Mouse (Mus musculus) myocyte (in vitro differentiated cells): ENCODE measurements at regions not wholly inside any gene's neighbourhood (a gene's known extent, or its start where the extent isn't known, plus 50 kb on each side); places are given as distances from the start of the nearest gene placed in this dataset.

Experiments used
- H3K27me3 ChIP-seq: one replicate; pipeline ENCODE4 v1.6.1; 2011; ENCODE audit not compliant: control insufficient read depth, insufficient read depth, insufficient read length
- H3K36me3 ChIP-seq: one replicate; pipeline ENCODE4 v1.6.1; 2011; ENCODE audit not compliant: control insufficient read depth, insufficient read depth
- H3K4me2 ChIP-seq: one replicate; pipeline ENCODE4 v1.6.1; 2011; ENCODE audit warnings: low read depth, control low read depth
- H3K4me3 ChIP-seq: one replicate; pipeline ENCODE4 v1.5.1; 2011; ENCODE audit warnings: mild to moderate bottlenecking, control low read depth, moderate library complexity
- H3K79me2 ChIP-seq: one replicate; pipeline ENCODE4 v1.6.1; 2011; ENCODE audit not compliant: control insufficient read depth, insufficient read depth
- H3ac ChIP-seq: one replicate; pipeline ENCODE4 v1.6.1; 2011; ENCODE audit not compliant: control insufficient read depth, insufficient read length
- SRF ChIP-seq: IDR thresholded peaks from one replicate; pipeline ENCODE4 v1.6.1; 2011; ENCODE audit warnings: low read depth; ENCODE audit not compliant: control insufficient read depth, insufficient read length
- TCF3 ChIP-seq: IDR thresholded peaks from one replicate; pipeline ENCODE4 v1.6.1; 2011; ENCODE audit warnings: low read depth, control low read depth; ENCODE audit not compliant: insufficient read length

DNA sequence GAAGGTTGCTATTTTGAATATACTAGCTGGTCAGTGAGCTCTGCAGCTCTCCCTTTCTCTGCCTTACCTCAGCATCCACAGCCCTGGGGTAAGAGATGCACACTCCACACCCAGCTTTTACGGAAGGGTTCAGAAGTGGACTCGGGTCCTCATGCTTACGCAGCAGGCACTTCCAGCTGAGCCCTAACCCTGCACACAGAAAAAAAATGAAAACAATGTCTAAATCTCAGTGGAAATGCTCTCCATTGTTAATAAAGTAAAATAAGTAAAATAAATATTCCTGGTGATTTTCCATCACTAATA is 70.3 kb upstream of the Gas2 start:
- no peaks in the 10 kb centered on the region for H3K79me2 ChIP-seq
- no peak overlapping the region for H3ac ChIP-seq
- TF ChIP-seq TCF3 (no peak), SRF (no peak)
- H3K4me2 ChIP-seq = no peak overlapping the region
- H3K4me3 ChIP-seq = no peak overlapping the region
- no peaks in the 10 kb centered on the region for H3K27me3 ChIP-seq
- H3K36me3 ChIP-seq = no peaks in the 10 kb centered on the region
